Mouse (Mus musculus): ENCODE results near the gene Car10. TPM values are rescaled to one million over a fixed set of nuclear protein-coding genes. Genes with fewer than 3 reads are reported as not detected.

Gene Car10
- total and polyA plus RNA-seq, 3 experiments, result not detected

GRCm38 (mm10) chr11:93367740-93368139, 269.9 kb downstream of the Car10 start:
- no peak for DNase-seq (ENCODE audit: low read depth, low spot score)
- TF ChIP-seq MAX (IDR thresholded peaks at IDR 0.05; ENCODE audit: low read length), result no peak
- TF ChIP-seq MAZ (IDR thresholded peaks at IDR 0.05; ENCODE audit: low read depth, low read length), result no peak
- no peak for TF ChIP-seq CTCF (IDR thresholded peaks at IDR 0.05 in 2 of 3, conservative IDR thresholded peaks at IDR 0.05 in 1 of 3; ENCODE audit: control insufficient read depth in 1 of 3, insufficient read depth in 1 of 3, low read depth in 2 of 3, low read length in 3 of 3, poor library complexity in 1 of 3, severe bottlenecking in 1 of 3)
- TF ChIP-seq ZMIZ1 (IDR thresholded peaks at IDR 0.05; ENCODE audit: low read depth, low read length), result no peak
- no peak for TF ChIP-seq RAD21 (IDR thresholded peaks at IDR 0.05; ENCODE audit: low read depth, low read length)
- TF ChIP-seq RCOR1 (IDR thresholded peaks at IDR 0.05; ENCODE audit: low read depth, low read length), result no peak
- no peak for TF ChIP-seq MYB (IDR thresholded peaks at IDR 0.05; ENCODE audit: low read depth, low read length)
- no peak for TF ChIP-seq MYC (IDR thresholded peaks at IDR 0.05; ENCODE audit: low read depth, low read length)
- no peak for TF ChIP-seq GATA1 (IDR thresholded peaks at IDR 0.05; ENCODE audit: low read depth, low read length)
- no peak for TF ChIP-seq MXI1 (IDR thresholded peaks at IDR 0.05; ENCODE audit: low read depth, low read length)
- no peak for TF ChIP-seq EP300 (IDR thresholded peaks at IDR 0.05; ENCODE audit: low read depth in 1 of 2, low read length in 2 of 2)
- no peak for TF ChIP-seq ZKSCAN1 (IDR thresholded peaks at IDR 0.05; ENCODE audit: low read depth, low read length)
- no peak for TF ChIP-seq BHLHE40 (IDR thresholded peaks at IDR 0.05; ENCODE audit: borderline replicate concordance, low read depth, low read length)
- no peak for TF ChIP-seq TCF12 (IDR thresholded peaks at IDR 0.05; ENCODE audit: low read depth, low read length)
- TF ChIP-seq CHD1 (IDR thresholded peaks at IDR 0.05; ENCODE audit: low read depth, low read length), result no peak

GRCm38 (mm10) chr11:93373697-93374354, 276.0 kb downstream of the Car10 start:
- no peak for DNase-seq (ENCODE audit: low read depth, low spot score)

More at GRCm38 (mm10) chr11:93367740-93368139, 269.9 kb downstream of the Car10 start:
- Histone ChIP-seq H3K4me1 (ENCODE audit: control insufficient read depth in 1 of 2, insufficient read depth in 2 of 2, low read length in 2 of 2) (no peaks in the 10 kb centered on the region), H3K36me3 (ENCODE audit: control insufficient read depth in 1 of 2, insufficient read depth in 2 of 2, low read length in 2 of 2) (no peaks in the 10 kb centered on the region), H3K9me3 (replicated peaks; ENCODE audit: insufficient read depth, low read length) (no peaks in the 10 kb centered on the region), H3K4me3 (ENCODE audit: control insufficient read depth in 1 of 2, insufficient read depth in 1 of 2, low read depth in 2 of 2, low read length in 2 of 2) (no peak overlapping the region), H3K9ac (ENCODE audit: control insufficient read depth, low read depth, low read length, poor library complexity, severe bottlenecking) (no peak overlapping the region), H3K79me2 (ENCODE audit: control insufficient read depth, insufficient read depth, low read length, poor library complexity) (no peaks in the 10 kb centered on the region), H3K27ac (ENCODE audit: control insufficient read depth, low read depth, low read length) (no peak overlapping the region), H3K27me3 (ENCODE audit: control insufficient read depth in 1 of 2, insufficient read depth in 2 of 2, low read length in 2 of 2) (no peaks in the 10 kb centered on the region)

More at GRCm38 (mm10) chr11:93373697-93374354, 276.0 kb downstream of the Car10 start:
- no peak overlapping the region for H3K9ac ChIP-seq (ENCODE audit: control insufficient read depth, low read depth, low read length, poor library complexity, severe bottlenecking)
- H3K9me3 ChIP-seq (replicated peaks; ENCODE audit: insufficient read depth, low read length), result no peaks in the 10 kb centered on the region
- H3K27me3 ChIP-seq (ENCODE audit: control insufficient read depth in 1 of 2, insufficient read depth in 2 of 2, low read length in 2 of 2), result no peaks in the 10 kb centered on the region
- no peak overlapping the region for H3K4me3 ChIP-seq (ENCODE audit: control insufficient read depth in 1 of 2, insufficient read depth in 1 of 2, low read depth in 2 of 2, low read length in 2 of 2)
- no peak overlapping the region for H3K27ac ChIP-seq (ENCODE audit: control insufficient read depth, low read depth, low read length)
- H3K36me3 ChIP-seq (ENCODE audit: control insufficient read depth in 1 of 2, insufficient read depth in 2 of 2, low read length in 2 of 2), result no peaks in the 10 kb centered on the region
- no peak for TF ChIP-seq HCFC1 (IDR thresholded peaks at IDR 0.05; ENCODE audit: low read depth, low read length)
- no peak for TF ChIP-seq KAT2A (conservative IDR thresholded peaks at IDR 0.05; ENCODE audit: low read depth, low read length)
- TF ChIP-seq GABPA (IDR thresholded peaks at IDR 0.05; ENCODE audit: low read depth, low read length), result no peak
- no peak for TF ChIP-seq BHLHE40 (IDR thresholded peaks at IDR 0.05; ENCODE audit: borderline replicate concordance, low read depth, low read length)
- no peak for TF ChIP-seq MAZ (IDR thresholded peaks at IDR 0.05; ENCODE audit: low read depth, low read length)
- TF ChIP-seq NELFE (IDR thresholded peaks at IDR 0.05; ENCODE audit: low read depth, low read length), result no peak
- no peaks in the 10 kb centered on the region for H3K79me2 ChIP-seq (ENCODE audit: control insufficient read depth, insufficient read depth, low read length, poor library complexity)
- no peaks in the 10 kb centered on the region for H3K4me1 ChIP-seq (ENCODE audit: control insufficient read depth in 1 of 2, insufficient read depth in 2 of 2, low read length in 2 of 2)

All from MEL (cell line).